Mouse (Mus musculus) E14TG2a.4 (cell line): ENCODE measurements around the gene Plcl2.
A peak's percentile ranks its signal among the peaks of the same experiment; 100 is the strongest.

Experiments
- H3K27me3 ChIP-seq: 2 replicates; pipeline ENCODE4 v1.6.1; 2014; ENCODE audit warnings: low read length, control low read depth; ENCODE audit not compliant: insufficient read depth
- H3K36me3 ChIP-seq: 2 replicates; pipeline ENCODE4 v1.6.1; 2014; ENCODE audit warnings: low read length, control low read depth; ENCODE audit not compliant: insufficient read depth
- H3K4me1 ChIP-seq: replicated peaks from 2 replicates; pipeline ENCODE4 v1.6.1; 2014; ENCODE audit warnings: low read depth, low read length, control low read depth
- H3K4me3 ChIP-seq: replicated peaks from 2 replicates; pipeline ENCODE4 v1.5.1; 2014; ENCODE audit warnings: mild to moderate bottlenecking, low read length
- H3K9me3 ChIP-seq: 2 replicates; pipeline ENCODE4 v1.6.1; 2014; ENCODE audit warnings: low read length, control low read depth
- CTCF ChIP-seq: conservative IDR thresholded peaks from 2 replicates; pipeline ENCODE4 v1.5.1; 2014; ENCODE audit warnings: low read length
- NANOG ChIP-seq: IDR thresholded peaks from 2 replicates; pipeline ENCODE4 v1.6.1; 2014; ENCODE audit warnings: borderline replicate concordance, low read length, mixed read lengths
- POU5F1 ChIP-seq: IDR thresholded peaks from 2 replicates; pipeline ENCODE4 v1.6.1; 2014; ENCODE audit warnings: low read length, borderline replicate concordance

The Plcl2 gene

DNA sequence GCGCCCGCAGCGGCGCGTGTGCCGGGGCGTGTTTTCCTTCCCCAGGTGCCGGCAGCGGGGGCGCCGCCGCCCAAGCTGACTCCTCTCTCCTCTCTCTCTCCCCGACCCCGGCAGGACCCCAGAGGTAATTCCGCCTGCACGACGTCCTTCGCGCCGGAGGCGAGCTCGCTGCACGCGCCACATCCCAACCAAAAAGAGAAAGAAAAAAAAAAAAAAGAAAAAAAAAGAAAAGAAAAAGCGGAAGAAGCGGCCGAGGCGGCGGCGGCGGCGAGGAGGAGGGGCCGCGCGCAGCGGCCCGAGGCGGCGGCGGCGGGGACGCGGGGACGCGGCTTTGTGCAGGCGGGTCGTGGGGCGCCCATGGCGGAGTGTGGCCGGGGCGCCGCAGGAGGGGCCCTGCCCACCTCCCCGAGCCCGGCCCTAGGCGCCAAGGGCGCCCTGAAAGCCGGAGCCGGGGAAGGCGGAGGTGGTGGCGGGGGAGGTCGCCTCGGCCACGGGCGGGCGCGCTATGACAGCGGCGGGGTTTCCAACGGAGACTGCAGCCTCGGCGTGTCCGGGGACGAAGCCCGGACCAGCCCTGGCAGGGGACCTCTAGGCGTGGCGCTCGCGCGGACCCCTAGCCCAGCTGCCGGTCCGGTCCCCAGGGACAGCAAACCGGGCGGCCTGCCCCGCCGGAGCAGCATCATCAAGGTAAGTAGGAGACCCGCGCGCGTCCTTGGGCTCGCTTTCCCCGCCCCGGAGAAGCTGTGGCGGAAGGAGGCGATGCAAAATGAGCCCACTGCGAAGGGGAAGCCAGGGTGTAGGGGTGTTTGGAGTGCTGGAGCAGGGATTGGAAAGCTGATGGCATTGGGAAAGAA lies at the start of gene Plcl2:
TSS of gene Plcl2 (plus strand) at position 153 of the 854 bp plus-strand sequence.
- Histone ChIP-seq H3K4me1 (peaks cover 7% of the 10 kb centered on the region; the same call in 1 of the 2 replicates), H3K4me3 (peak within 1 kb of the TSS; percentile 85), H3K27me3 (peaks cover 36% of the 10 kb centered on the region), H3K9me3 (no peaks in the 10 kb centered on the region), H3K36me3 (no peaks in the 10 kb centered on the region)
- TF ChIP-seq NANOG (no peak), CTCF (no peak), POU5F1 (no peak)

DNA sequence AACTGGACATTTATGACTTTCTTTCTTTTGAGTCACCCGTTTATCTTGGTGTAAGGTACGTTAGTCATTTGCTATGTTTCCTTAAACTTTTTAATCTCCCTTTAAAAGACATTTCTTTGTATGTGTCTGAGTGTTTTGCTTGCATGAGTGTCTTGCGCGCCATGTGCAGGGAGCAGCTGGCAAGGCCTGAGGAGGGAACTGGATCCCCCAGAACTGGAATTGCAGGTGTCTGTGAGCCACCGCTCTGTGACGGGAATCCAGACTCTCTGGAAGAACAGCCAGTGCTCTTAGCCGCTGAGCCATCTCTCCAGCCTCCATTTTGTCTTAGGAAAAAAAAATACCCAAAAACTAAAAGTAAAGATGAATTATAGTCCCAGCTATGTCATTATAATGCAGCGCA lies 48.9 kb upstream of the Plcl2 start:
- H3K9me3 ChIP-seq, result no peaks in the 10 kb centered on the region
- no peaks in the 10 kb centered on the region for H3K27me3 ChIP-seq
- TF ChIP-seq POU5F1, result no peak
- no peak for TF ChIP-seq NANOG
- no peak for TF ChIP-seq CTCF
- H3K36me3 ChIP-seq, result no peaks in the 10 kb centered on the region
- H3K4me1 ChIP-seq, result no peaks in the 10 kb centered on the region
- H3K4me3 ChIP-seq, result no peak overlapping the region

GRCm38 (mm10) chr17:50467438-50467837 lies 41.8 kb upstream of the Plcl2 start:
- TF ChIP-seq NANOG (no peak), CTCF (no peak), POU5F1 (no peak)
- no peak overlapping the region for H3K4me3 ChIP-seq
- no peaks in the 10 kb centered on the region for H3K4me1 ChIP-seq
- H3K9me3 ChIP-seq, result no peaks in the 10 kb centered on the region
- no peaks in the 10 kb centered on the region for H3K27me3 ChIP-seq
- no peaks in the 10 kb centered on the region for H3K36me3 ChIP-seq

DNA sequence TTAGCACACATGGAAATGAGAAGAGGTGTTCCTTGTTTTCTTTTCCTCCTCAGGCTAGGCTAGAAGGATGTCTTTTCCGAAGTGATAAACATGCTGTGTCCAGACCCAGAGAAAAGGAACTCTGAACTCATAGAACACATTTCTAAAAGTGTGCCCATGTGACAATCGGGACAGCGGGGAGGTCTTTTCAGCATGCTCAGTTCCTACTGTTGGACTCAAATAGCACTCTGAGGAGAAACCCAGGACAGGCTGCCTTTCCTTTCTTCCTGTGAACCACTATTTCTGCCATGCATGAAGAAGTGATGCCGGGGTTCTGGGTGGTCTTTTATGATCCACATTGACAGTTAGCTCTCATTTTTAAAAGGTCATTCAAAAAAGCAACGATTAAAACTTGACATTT lies 40.1 kb upstream of the Plcl2 start:
- no peaks in the 10 kb centered on the region for H3K36me3 ChIP-seq
- H3K4me3 ChIP-seq, result no peak overlapping the region
- no peaks in the 10 kb centered on the region for H3K4me1 ChIP-seq
- TF ChIP-seq POU5F1 (no peak), CTCF (no peak), NANOG (no peak)
- no peaks in the 10 kb centered on the region for H3K9me3 ChIP-seq
- H3K27me3 ChIP-seq, result no peaks in the 10 kb centered on the region

DNA sequence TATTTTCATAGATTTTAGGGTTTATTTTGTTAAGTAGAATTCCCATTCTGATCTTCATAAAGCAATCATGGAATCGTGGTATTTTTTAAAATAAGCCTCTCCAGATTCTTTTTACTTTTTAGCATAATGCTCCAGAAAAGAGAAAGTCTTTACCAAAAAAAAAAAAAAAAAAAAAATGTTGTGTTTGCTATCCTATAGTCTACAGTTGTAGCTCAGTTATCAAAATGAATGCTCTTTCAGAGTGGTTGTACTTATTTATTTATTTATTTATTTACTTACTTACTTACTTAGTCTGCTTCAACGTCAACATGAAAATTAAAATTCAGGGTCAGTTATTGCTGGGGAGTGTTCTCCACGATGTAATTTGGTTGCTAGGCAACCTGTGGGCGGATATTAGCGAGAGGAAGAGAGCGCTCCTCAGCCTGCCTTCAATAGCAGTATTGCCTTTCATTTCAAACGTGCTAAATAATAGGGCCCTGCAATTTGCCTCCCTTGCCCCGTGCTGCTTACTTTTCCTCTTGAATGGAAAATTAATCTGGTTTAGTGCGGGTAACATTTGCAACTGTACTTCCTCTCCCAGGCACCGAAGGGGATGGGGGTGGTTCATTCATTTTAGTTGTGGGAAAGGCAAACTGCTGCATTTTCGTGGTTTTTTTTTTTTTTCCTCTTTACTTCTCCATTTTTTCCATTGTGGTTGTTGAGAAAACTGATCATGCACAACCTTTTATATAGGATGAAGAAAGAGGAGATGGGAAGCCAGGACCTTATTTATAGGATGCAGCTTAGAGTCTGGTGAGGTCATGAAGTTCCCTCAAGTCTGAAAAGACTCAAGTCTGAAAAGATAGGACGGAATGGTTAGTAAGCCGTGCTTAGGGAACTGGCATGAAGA lies 39.4 kb upstream of the Plcl2 start:
- no peak overlapping the region for H3K4me3 ChIP-seq
- TF ChIP-seq CTCF (no peak), NANOG (no peak), POU5F1 (no peak)
- no peaks in the 10 kb centered on the region for H3K9me3 ChIP-seq
- H3K4me1 ChIP-seq, result no peaks in the 10 kb centered on the region
- H3K27me3 ChIP-seq, result no peaks in the 10 kb centered on the region
- no peaks in the 10 kb centered on the region for H3K36me3 ChIP-seq

- no peaks in the 10 kb centered on the region for H3K27me3 ChIP-seq
- H3K36me3 ChIP-seq, result no peaks in the 10 kb centered on the region
- no peak for TF ChIP-seq CTCF
- TF ChIP-seq POU5F1, result no peak
- TF ChIP-seq NANOG, result no peak
- no peak overlapping the region for H3K4me3 ChIP-seq
- no peaks in the 10 kb centered on the region for H3K4me1 ChIP-seq
- H3K9me3 ChIP-seq, result no peaks in the 10 kb centered on the region
Observed at GRCm38 (mm10) chr17:50470432-50471078, 38.6 kb upstream of the Plcl2 start.

- Histone ChIP-seq H3K27me3 (no peaks in the 10 kb centered on the region), H3K36me3 (no peaks in the 10 kb centered on the region), H3K9me3 (no peaks in the 10 kb centered on the region), H3K4me1 (no peaks in the 10 kb centered on the region), H3K4me3 (no peak overlapping the region)
- TF ChIP-seq NANOG (no peak), POU5F1 (no peak), CTCF (no peak)
Observed at GRCm38 (mm10) chr17:50471230-50471629, 38.0 kb upstream of the Plcl2 start.

DNA sequence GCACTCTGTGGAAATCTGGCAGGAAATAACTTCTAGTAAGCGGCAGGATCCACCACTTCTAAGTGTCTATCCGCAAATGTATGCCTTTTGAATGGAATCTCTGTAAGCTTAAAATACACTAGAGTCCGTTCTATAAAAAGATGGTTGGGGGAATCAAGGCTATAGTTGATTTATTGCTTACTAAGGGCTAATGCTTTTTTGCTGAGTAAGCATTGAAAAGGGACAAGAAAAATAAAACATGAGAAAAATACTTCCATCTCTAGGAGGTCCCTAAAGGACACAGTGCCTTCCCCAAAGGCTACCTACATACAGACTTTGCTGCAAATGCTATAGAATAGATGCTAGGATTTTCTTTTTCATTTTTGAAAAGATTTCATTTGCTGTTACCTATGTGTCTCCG lies 31.9 kb upstream of the Plcl2 start:
- no peaks in the 10 kb centered on the region for H3K36me3 ChIP-seq
- H3K4me1 ChIP-seq, result no peaks in the 10 kb centered on the region
- H3K4me3 ChIP-seq, result no peak overlapping the region
- no peaks in the 10 kb centered on the region for H3K27me3 ChIP-seq
- TF ChIP-seq CTCF (no peak), NANOG (no peak), POU5F1 (no peak)
- no peaks in the 10 kb centered on the region for H3K9me3 ChIP-seq
